Mouse (Mus musculus): ENCODE data around the gene Cenpt. TPM values are rescaled to one million over a fixed set of nuclear protein-coding genes. Genes with fewer than 3 reads are reported as not detected.

The Cenpt gene
- polyA plus RNA-seq, 1 experiment from 2014 or later, result 64.9 TPM

GRCm38 (mm10) chr8:105866364-105867029 is 13.4 kb upstream of the Cenpt start:
- ATAC-seq, result no peak
- no peak overlapping the region for H3K4me2 ChIP-seq (replicated peaks)
- H3K4me3 ChIP-seq (replicated peaks), result no peak overlapping the region
- H3K27ac ChIP-seq, result no peak overlapping the region
- H3K9ac ChIP-seq (replicated peaks), result no peak overlapping the region
- no peaks in the 10 kb centered on the region for H3K9me3 ChIP-seq
- peaks cover 52% of the 10 kb centered on the region for H3K36me3 ChIP-seq
- WGBS, result 87% methylated on average over 6 of the region's 6 CpGs
- H3K27me3 ChIP-seq, result no peaks in the 10 kb centered on the region
- H3K4me1 ChIP-seq (replicated peaks), result peaks cover 30% of the 10 kb centered on the region

GRCm38 (mm10) chr8:105861951-105862350 is 8.9 kb upstream of the Cenpt start:
- no peak for ATAC-seq
- Histone ChIP-seq H3K4me3 (replicated peaks) (peak overlapping the region; percentile 99), H3K36me3 (peaks cover 22% of the 10 kb centered on the region), H3K9ac (replicated peaks) (peak overlapping the region; percentile 98), H3K4me2 (replicated peaks) (peak overlapping the region; percentile 95), H3K9me3 (no peaks in the 10 kb centered on the region), H3K27ac (no peak overlapping the region), H3K4me1 (replicated peaks) (peaks cover 67% of the 10 kb centered on the region), H3K27me3 (no peaks in the 10 kb centered on the region)
- WGBS, result 4% methylated on average over 1 of the region's 1 CpGs

DNA sequence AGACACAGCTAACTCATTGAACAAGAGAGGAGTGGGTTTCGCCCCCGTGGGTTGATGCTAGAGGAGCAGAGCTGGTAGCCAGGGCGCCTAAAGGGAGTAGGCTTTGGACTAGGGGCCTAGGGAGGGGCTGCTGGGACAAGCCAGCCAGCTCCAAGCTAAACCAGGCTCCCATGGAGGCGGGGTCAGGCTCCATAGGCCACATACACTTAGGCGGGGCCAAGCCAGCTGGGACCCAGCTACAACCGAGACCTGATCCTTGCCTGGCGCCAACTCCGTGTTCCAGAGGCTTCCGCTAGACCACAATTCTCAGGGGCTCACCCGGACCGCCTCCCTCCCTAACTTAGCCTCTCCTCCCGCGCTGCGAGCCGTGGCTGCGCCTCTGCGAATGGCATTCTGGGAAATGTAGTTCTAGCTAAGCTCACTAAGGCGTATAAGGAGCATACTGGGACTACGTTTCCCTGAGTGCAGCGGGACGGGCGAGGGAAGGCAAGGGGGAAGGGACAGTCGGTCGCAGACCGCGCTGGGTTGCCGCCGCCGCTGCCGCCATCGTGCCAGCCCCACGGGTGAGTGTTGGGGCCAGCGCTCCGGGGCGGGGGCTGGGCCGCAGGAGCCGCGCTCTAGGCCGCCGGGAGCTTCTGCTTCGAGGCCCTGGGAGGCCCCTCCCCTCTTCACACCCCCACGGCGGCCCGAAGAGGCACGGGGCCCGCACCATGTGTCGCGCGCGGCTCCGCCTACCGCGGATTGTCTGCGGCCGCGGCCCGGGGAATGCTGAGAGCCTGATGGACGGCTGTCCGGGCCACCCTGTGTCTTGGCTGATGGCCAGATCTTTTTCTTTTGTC is 7.3 kb upstream of the Cenpt start, which contains the start of gene Nutf2:
Nutf2 (plus strand) TSS at position 438 of the 839 bp plus-strand sequence.
- no peaks in the 10 kb centered on the region for H3K9me3 ChIP-seq
- H3K27me3 ChIP-seq, result no peaks in the 10 kb centered on the region
- H3K4me2 ChIP-seq (replicated peaks), result peak within 1 kb of the TSS; percentile 95
- peak within 1 kb of the TSS; percentile 91 for H3K27ac ChIP-seq
- ATAC-seq, result peak; percentile 98
- WGBS, result under 1% methylated on average over 57 of the region's 59 CpGs
- peaks cover 77% of the 10 kb centered on the region for H3K4me1 ChIP-seq (replicated peaks)
- peak within 1 kb of the TSS; percentile 99 for H3K4me3 ChIP-seq (replicated peaks)
- H3K36me3 ChIP-seq, result peaks cover 12% of the 10 kb centered on the region
- H3K9ac ChIP-seq (replicated peaks), result peak within 1 kb of the TSS; percentile 98

DNA sequence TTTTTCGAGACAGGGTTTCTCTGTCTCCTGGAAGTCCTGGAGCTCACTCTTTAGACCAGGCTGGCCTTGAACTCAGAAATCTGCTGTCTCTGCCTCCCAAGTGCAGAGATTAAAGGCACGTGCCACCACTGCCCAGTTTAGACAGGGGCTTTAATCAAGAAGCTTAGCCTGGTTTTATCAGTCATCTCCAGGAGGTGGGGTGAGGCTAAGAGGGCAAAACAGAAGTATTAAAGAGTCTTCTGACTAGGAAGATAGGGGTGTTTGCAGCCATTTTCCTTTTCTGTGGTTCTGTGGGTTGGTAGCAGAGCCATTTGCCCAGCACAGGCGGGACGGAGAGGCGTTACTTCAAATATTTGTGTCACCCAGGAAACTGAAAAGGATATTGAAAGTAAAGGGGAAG is 6.2 kb upstream of the Cenpt start:
- peaks cover 12% of the 10 kb centered on the region for H3K36me3 ChIP-seq
- H3K9ac ChIP-seq (replicated peaks), result no peak overlapping the region
- H3K27ac ChIP-seq, result peak overlapping the region; percentile 88; the same call in 1 of the 2 replicates
- H3K4me1 ChIP-seq (replicated peaks), result peaks cover 71% of the 10 kb centered on the region
- WGBS, result 74% methylated on average over 5 of the region's 5 CpGs
- 0 out of 2 replicates have a peak overlapping the region, but pooled peaks have one; percentile 99 for H3K4me3 ChIP-seq (replicated peaks)
- H3K4me2 ChIP-seq (replicated peaks), result peak overlapping the region; percentile 95; the same call in 1 of the 2 replicates
- no peaks in the 10 kb centered on the region for H3K27me3 ChIP-seq
- no peaks in the 10 kb centered on the region for H3K9me3 ChIP-seq
- ATAC-seq, result no peak

DNA sequence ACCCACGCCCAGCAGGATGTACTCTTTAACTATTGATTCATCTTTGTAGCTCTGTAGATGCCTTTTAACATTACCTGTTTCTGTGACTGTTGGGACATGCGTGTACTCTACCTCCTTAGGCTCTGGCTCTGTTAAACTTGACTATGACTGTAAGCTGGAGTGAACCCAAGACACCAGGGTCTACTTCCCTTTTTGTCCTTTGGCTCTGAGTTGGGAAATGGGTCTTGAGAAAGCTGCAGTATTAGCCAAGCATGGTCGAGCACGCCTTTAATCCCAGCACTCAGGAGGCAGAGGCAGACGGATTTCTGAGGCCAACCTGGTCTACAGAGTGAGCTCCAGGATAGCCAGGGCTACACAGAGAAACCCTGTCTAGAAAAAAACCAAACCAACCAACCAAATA is 5.4 kb upstream of the Cenpt start:
- no peaks in the 10 kb centered on the region for H3K27me3 ChIP-seq
- H3K36me3 ChIP-seq, result peaks cover 11% of the 10 kb centered on the region
- 82% methylated on average over 5 of the region's 5 CpGs for WGBS
- no peak overlapping the region for H3K27ac ChIP-seq
- H3K4me1 ChIP-seq (replicated peaks), result peaks cover 64% of the 10 kb centered on the region
- H3K4me3 ChIP-seq (replicated peaks), result no peak overlapping the region
- no peak overlapping the region for H3K9ac ChIP-seq (replicated peaks)
- ATAC-seq, result no peak
- H3K4me2 ChIP-seq (replicated peaks), result no peak overlapping the region
- no peaks in the 10 kb centered on the region for H3K9me3 ChIP-seq

- no peak for ATAC-seq
- 24% methylated on average over 15 of the region's 15 CpGs for WGBS
- Histone ChIP-seq H3K4me1 (replicated peaks) (peaks cover 47% of the 10 kb centered on the region), H3K4me3 (replicated peaks) (peak overlapping the region; percentile 83), H3K36me3 (peaks cover 7% of the 10 kb centered on the region), H3K27me3 (no peaks in the 10 kb centered on the region), H3K9ac (replicated peaks) (peak overlapping the region; percentile 91), H3K27ac (peak overlapping the region; percentile 83), H3K4me2 (replicated peaks) (peak overlapping the region; percentile 99), H3K9me3 (no peaks in the 10 kb centered on the region)
Measured at GRCm38 (mm10) chr8:105856168-105856835, 3.2 kb upstream of the Cenpt start.

DNA sequence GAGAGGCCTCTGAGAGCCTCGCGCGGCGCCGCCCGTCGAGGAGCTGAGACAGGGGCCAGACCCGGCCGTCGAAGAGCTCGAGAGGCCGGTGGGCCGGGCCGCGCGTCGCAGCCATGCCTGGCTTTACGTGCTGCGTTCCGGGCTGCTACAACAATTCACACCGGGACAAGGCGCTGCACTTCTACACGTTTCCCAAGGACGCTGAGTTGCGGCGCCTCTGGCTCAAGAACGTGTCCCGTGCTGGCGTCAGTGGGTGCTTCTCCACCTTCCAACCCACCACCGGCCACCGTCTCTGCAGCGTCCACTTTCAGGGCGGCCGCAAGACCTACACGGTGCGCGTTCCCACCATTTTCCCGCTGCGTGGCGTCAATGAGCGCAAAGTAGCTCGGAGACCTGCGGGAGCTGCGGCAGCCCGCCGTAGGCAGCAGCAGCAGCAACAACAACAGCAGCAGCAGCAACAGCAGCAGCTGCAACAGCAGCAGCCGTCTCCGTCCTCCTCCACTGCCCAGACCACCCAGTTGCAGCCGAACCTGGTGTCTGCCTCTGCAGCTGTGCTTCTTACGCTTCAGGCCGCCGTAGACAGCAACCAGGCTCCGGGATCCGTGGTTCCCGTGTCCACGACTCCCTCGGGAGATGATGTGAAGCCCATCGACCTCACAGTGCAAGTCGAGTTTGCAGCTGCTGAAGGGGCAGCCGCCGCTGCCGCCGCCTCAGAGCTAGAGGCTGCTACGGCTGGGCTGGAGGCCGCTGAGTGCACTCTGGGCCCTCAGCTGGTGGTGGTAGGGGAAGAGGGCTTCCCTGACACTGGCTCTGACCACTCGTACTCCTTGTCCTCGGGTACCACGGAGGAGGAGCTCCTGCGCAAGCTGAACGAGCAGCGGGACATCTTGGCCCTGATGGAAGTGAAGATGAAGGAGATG is 2.4 kb upstream of the Cenpt start:
- H3K9me3 ChIP-seq, result no peaks in the 10 kb centered on the region
- peak overlapping the region; percentile 99 for H3K4me2 ChIP-seq (replicated peaks)
- peak overlapping the region; percentile 91 for H3K9ac ChIP-seq (replicated peaks)
- peak overlapping the region; percentile 83 for H3K27ac ChIP-seq
- H3K36me3 ChIP-seq, result peaks cover 7% of the 10 kb centered on the region
- H3K4me3 ChIP-seq (replicated peaks), result peak overlapping the region; percentile 83
- peaks cover 48% of the 10 kb centered on the region for H3K4me1 ChIP-seq (replicated peaks)
- WGBS, result under 1% methylated on average over 71 of the region's 71 CpGs
- ATAC-seq, result peak; percentile 0; the same call in 1 of the 2 replicates
- no peaks in the 10 kb centered on the region for H3K27me3 ChIP-seq

DNA sequence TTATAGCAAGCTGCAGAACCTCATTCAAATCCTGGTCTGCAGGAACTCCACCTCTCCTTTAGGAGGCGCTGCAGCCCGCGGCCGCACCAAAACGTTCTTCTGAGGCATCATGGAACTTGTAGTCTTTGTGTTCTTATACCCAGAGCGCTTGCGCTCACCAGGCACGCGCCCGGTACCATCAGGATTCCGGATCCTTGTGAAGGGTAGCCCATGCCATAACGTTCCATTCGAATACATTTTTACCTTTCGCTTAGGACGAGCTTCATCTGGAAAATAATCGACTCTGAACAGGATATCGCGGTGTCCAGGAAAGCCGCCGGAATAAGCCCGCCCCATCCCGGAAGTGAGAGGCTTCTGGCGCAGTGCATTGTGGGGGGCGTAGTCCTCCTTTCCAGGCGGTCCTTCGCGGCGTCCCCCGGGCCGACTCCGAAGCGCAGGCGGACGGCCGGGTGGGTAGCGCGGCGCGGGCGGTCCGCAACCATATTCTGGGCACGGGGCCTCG is 1.7 kb upstream of the Cenpt start, which contains the start of gene Thap11:
Thap11 (plus strand) TSS at position 418 of the 502 bp plus-strand sequence.
- peak within 1 kb of the TSS; percentile 99 for H3K4me2 ChIP-seq (replicated peaks)
- H3K9ac ChIP-seq (replicated peaks), result peak within 1 kb of the TSS; percentile 91
- ATAC-seq, result peak; percentile 92
- no peaks in the 10 kb centered on the region for H3K27me3 ChIP-seq
- peaks cover 48% of the 10 kb centered on the region for H3K4me1 ChIP-seq (replicated peaks)
- H3K36me3 ChIP-seq, result peaks cover 7% of the 10 kb centered on the region
- H3K9me3 ChIP-seq, result no peaks in the 10 kb centered on the region
- H3K4me3 ChIP-seq (replicated peaks), result peak within 1 kb of the TSS; percentile 83
- peak within 1 kb of the TSS; percentile 83 for H3K27ac ChIP-seq
- WGBS, result under 1% methylated on average over 43 of the region's 43 CpGs

- no peaks in the 10 kb centered on the region for H3K9me3 ChIP-seq
- H3K4me1 ChIP-seq (replicated peaks), result peaks cover 43% of the 10 kb centered on the region
- H3K36me3 ChIP-seq, result peaks cover 11% of the 10 kb centered on the region
- WGBS, result 28% methylated on average over 8 of the region's 8 CpGs
- peak overlapping the region; percentile 83 for H3K4me3 ChIP-seq (replicated peaks)
- H3K27ac ChIP-seq, result peak overlapping the region; percentile 47; the same call in 1 of the 2 replicates
- no peaks in the 10 kb centered on the region for H3K27me3 ChIP-seq
- ATAC-seq, result no peak; the same call in none of the 2 replicates
- peak overlapping the region; percentile 91; the same call in 1 of the 2 replicates for H3K9ac ChIP-seq (replicated peaks)
- H3K4me2 ChIP-seq (replicated peaks), result peak overlapping the region; percentile 99
Measured at GRCm38 (mm10) chr8:105854303-105854702, 1.2 kb upstream of the Cenpt start.

- Histone ChIP-seq H3K9ac (replicated peaks) (no peak overlapping the region), H3K4me2 (replicated peaks) (no peak overlapping the region), H3K27ac (no peak overlapping the region), H3K27me3 (no peaks in the 10 kb centered on the region), H3K9me3 (no peaks in the 10 kb centered on the region), H3K4me1 (replicated peaks) (peaks cover 23% of the 10 kb centered on the region), H3K4me3 (replicated peaks) (peak overlapping the region; percentile 90; the same call in 1 of the 2 replicates), H3K36me3 (peaks cover 25% of the 10 kb centered on the region)
- WGBS, result 79% methylated on average over 12 of the region's 12 CpGs
- ATAC-seq, result no peak
Measured at GRCm38 (mm10) chr8:105852146-105852729, 840 bp downstream of the Cenpt start.

Data from midbrain, embryonic 13.5 days (tissue).